Mouse (Mus musculus): ENCODE measurements around the gene Klf15.

DNA sequence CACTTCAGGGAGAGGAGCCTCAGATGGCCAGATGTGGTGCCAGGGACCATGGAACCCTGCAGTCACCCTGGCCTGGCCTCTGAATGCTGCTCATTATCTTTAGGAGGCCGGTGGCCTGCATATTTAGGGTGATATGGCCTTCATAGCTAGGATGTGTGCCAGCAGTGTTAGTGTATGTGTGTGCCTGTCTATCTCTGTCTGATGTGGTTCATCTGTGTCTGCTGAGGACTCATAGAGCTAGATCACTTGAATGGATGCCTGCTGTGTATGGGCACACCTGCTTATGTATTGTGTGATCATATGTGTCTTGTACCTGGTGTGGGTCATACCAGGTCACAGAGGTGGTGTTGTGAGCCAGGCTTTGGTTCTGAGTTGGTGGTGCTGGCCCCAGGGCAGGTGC lies 5.8 kb downstream of the Klf15 start:
- no peak for TF ChIP-seq CTCF (conservative IDR thresholded peaks at IDR 0.05; ENCODE audit: low read length)
- no peak for TF ChIP-seq POU5F1 (IDR thresholded peaks at IDR 0.05; ENCODE audit: borderline replicate concordance, low read length)

Measured in E14TG2a.4 (cell line).